Mouse (Mus musculus): ENCODE data around the gene Simc1. TPM values are rescaled to one million over a fixed set of nuclear protein-coding genes. Genes with fewer than 3 reads are reported as not detected.
A peak's percentile ranks its signal among the peaks of the same experiment; 100 is the strongest.

Simc1 gene
- 7.9 and 8.6 TPM in 2 replicates for polyA plus RNA-seq (2015; fragmentation: Nextera tagmentation; extraction: Ambion mirVana)

- H3K4me2 ChIP-seq (ENCODE audit: low read depth, low read length): peak within 1 kb of the TSS; percentile 94
- peak; percentile 92 for ATAC-seq (ENCODE audit: insufficient read depth, low FRiP score)
These were observed at the start of gene Simc1 for GRCm38 (mm10) chr13:54503604-54504521. TSS of gene Simc1 (plus strand) at chr13:54503779.

GRCm38 (mm10) chr13:54457062-54457461 is 46.5 kb upstream of the Simc1 start:
- no peaks in the 10 kb centered on the region for H3K27me3 ChIP-seq (ENCODE audit: control insufficient read depth, insufficient read depth, low read length)
- H3K27ac ChIP-seq (ENCODE audit: low read length): no peak overlapping the region
- H3K4me1 ChIP-seq (ENCODE audit: control insufficient read depth, insufficient read depth, low read length): 0 out of 2 replicates have a peak, but pooled peaks cover 3% of the 10 kb centered on the region
- no peak for ATAC-seq (ENCODE audit: insufficient read depth, low FRiP score)
- no peak overlapping the region for H3K9ac ChIP-seq (ENCODE audit: low read length)
- WGBS: 62% methylated on average over 2 of the region's 2 CpGs
- no peak overlapping the region for H3K4me2 ChIP-seq (ENCODE audit: low read depth, low read length)
- no peak overlapping the region for H3K4me3 ChIP-seq (replicated peaks; ENCODE audit: low read length)
- no peaks in the 10 kb centered on the region for H3K9me3 ChIP-seq (replicated peaks; ENCODE audit: control insufficient read depth, low read length)
- H3K36me3 ChIP-seq (ENCODE audit: control insufficient read depth, insufficient read depth, low read length): peaks cover 29% of the 10 kb centered on the region

More at GRCm38 (mm10) chr13:54503604-54504521, at the start of gene Simc1:
- Histone ChIP-seq H3K27ac (ENCODE audit: low read length) (peak within 1 kb of the TSS; percentile 21; the same call in 1 of the 2 replicates), H3K4me1 (ENCODE audit: control insufficient read depth, insufficient read depth, low read length) (peaks cover 10% of the 10 kb centered on the region), H3K27me3 (ENCODE audit: control insufficient read depth, insufficient read depth, low read length) (no peaks in the 10 kb centered on the region), H3K36me3 (ENCODE audit: control insufficient read depth, insufficient read depth, low read length) (no peaks in the 10 kb centered on the region), H3K9ac (ENCODE audit: low read length) (peak within 1 kb of the TSS; percentile 84), H3K4me3 (replicated peaks; ENCODE audit: low read length) (peak within 1 kb of the TSS; percentile 71), H3K9me3 (replicated peaks; ENCODE audit: control insufficient read depth, low read length) (no peaks in the 10 kb centered on the region)
- WGBS: under 1% methylated on average over 105 of the region's 105 CpGs

GRCm38 (mm10) chr13:54459282-54459681 is 44.3 kb upstream of the Simc1 start:
- Histone ChIP-seq H3K4me2 (ENCODE audit: low read depth, low read length) (no peak overlapping the region), H3K27me3 (ENCODE audit: control insufficient read depth, insufficient read depth, low read length) (no peaks in the 10 kb centered on the region), H3K9ac (ENCODE audit: low read length) (no peak overlapping the region), H3K27ac (ENCODE audit: low read length) (peak overlapping the region; percentile 64; the same call in 1 of the 2 replicates), H3K9me3 (replicated peaks; ENCODE audit: control insufficient read depth, low read length) (peaks cover 4% of the 10 kb centered on the region; the same call in 1 of the 2 replicates), H3K36me3 (ENCODE audit: control insufficient read depth, insufficient read depth, low read length) (peaks cover 49% of the 10 kb centered on the region), H3K4me3 (replicated peaks; ENCODE audit: low read length) (no peak overlapping the region), H3K4me1 (ENCODE audit: control insufficient read depth, insufficient read depth, low read length) (0 out of 2 replicates have a peak, but pooled peaks cover 3% of the 10 kb centered on the region)
- peak; percentile 86; the same call in 1 of the 2 replicates for ATAC-seq (ENCODE audit: insufficient read depth, low FRiP score)
- WGBS: 44% methylated on average over 4 of the region's 4 CpGs

- peak; percentile 95 for ATAC-seq (ENCODE audit: insufficient read depth, low FRiP score)
These were observed 35.2 kb upstream of the Simc1 start, which contains the start of gene Thoc3 for GRCm38 (mm10) chr13:54468098-54469011. TSS of gene Thoc3 (minus strand) at chr13:54468849.

GRCm38 (mm10) chr13:54469012-54469354 is 34.6 kb upstream of the Simc1 start:
- Histone ChIP-seq H3K4me1 (ENCODE audit: control insufficient read depth, insufficient read depth, low read length) (peaks cover 7% of the 10 kb centered on the region), H3K27ac (ENCODE audit: low read length) (no peak overlapping the region), H3K4me3 (replicated peaks; ENCODE audit: low read length) (peak overlapping the region; percentile 98), H3K9me3 (replicated peaks; ENCODE audit: control insufficient read depth, low read length) (peaks cover 3% of the 10 kb centered on the region; the same call in 1 of the 2 replicates), H3K27me3 (ENCODE audit: control insufficient read depth, insufficient read depth, low read length) (no peaks in the 10 kb centered on the region), H3K9ac (ENCODE audit: low read length) (peak overlapping the region; percentile 56), H3K36me3 (ENCODE audit: control insufficient read depth, insufficient read depth, low read length) (peaks cover 28% of the 10 kb centered on the region), H3K4me2 (ENCODE audit: low read depth, low read length) (peak overlapping the region; percentile 52)
- peak; percentile 66; the same call in 1 of the 2 replicates for ATAC-seq (ENCODE audit: insufficient read depth, low FRiP score)
- WGBS: 15% methylated on average over 4 of the region's 4 CpGs

More at GRCm38 (mm10) chr13:54468098-54469011, 35.2 kb upstream of the Simc1 start, which contains the start of gene Thoc3:
- WGBS: under 1% methylated on average over 67 of the region's 67 CpGs
- H3K4me1 ChIP-seq (ENCODE audit: control insufficient read depth, insufficient read depth, low read length): peaks cover 7% of the 10 kb centered on the region
- no peaks in the 10 kb centered on the region for H3K27me3 ChIP-seq (ENCODE audit: control insufficient read depth, insufficient read depth, low read length)
- H3K9ac ChIP-seq (ENCODE audit: low read length): peak within 1 kb of the TSS; percentile 97
- peak within 1 kb of the TSS; percentile 98 for H3K4me3 ChIP-seq (replicated peaks; ENCODE audit: low read length)
- peak within 1 kb of the TSS; percentile 49 for H3K27ac ChIP-seq (ENCODE audit: low read length)
- peaks cover 7% of the 10 kb centered on the region; the same call in 1 of the 2 replicates for H3K9me3 ChIP-seq (replicated peaks; ENCODE audit: control insufficient read depth, low read length)
- peaks cover 34% of the 10 kb centered on the region for H3K36me3 ChIP-seq (ENCODE audit: control insufficient read depth, insufficient read depth, low read length)
- peak within 1 kb of the TSS; percentile 87 for H3K4me2 ChIP-seq (ENCODE audit: low read depth, low read length)

- Histone ChIP-seq H3K4me2 (ENCODE audit: low read depth, low read length) (no peak overlapping the region), H3K9me3 (replicated peaks; ENCODE audit: control insufficient read depth, low read length) (no peaks in the 10 kb centered on the region; the same call in 1 of the 2 replicates), H3K4me3 (replicated peaks; ENCODE audit: low read length) (no peak overlapping the region), H3K27ac (ENCODE audit: low read length) (no peak overlapping the region), H3K9ac (ENCODE audit: low read length) (no peak overlapping the region), H3K27me3 (ENCODE audit: control insufficient read depth, insufficient read depth, low read length) (no peaks in the 10 kb centered on the region), H3K4me1 (ENCODE audit: control insufficient read depth, insufficient read depth, low read length) (peaks cover 7% of the 10 kb centered on the region), H3K36me3 (ENCODE audit: control insufficient read depth, insufficient read depth, low read length) (no peaks in the 10 kb centered on the region)
- WGBS: 77% methylated on average over 4 of the region's 4 CpGs
- ATAC-seq (ENCODE audit: insufficient read depth, low FRiP score): no peak
These were observed 31.6 kb upstream of the Simc1 start for GRCm38 (mm10) chr13:54471967-54472366.

GRCm38 (mm10) chr13:54474996-54475395 is 28.6 kb upstream of the Simc1 start:
- Histone ChIP-seq H3K9ac (ENCODE audit: low read length) (no peak overlapping the region), H3K27me3 (ENCODE audit: control insufficient read depth, insufficient read depth, low read length) (no peaks in the 10 kb centered on the region), H3K4me1 (ENCODE audit: control insufficient read depth, insufficient read depth, low read length) (no peaks in the 10 kb centered on the region), H3K36me3 (ENCODE audit: control insufficient read depth, insufficient read depth, low read length) (no peaks in the 10 kb centered on the region), H3K27ac (ENCODE audit: low read length) (no peak overlapping the region), H3K9me3 (replicated peaks; ENCODE audit: control insufficient read depth, low read length) (no peaks in the 10 kb centered on the region; the same call in 1 of the 2 replicates), H3K4me3 (replicated peaks; ENCODE audit: low read length) (no peak overlapping the region), H3K4me2 (ENCODE audit: low read depth, low read length) (no peak overlapping the region)
- WGBS: 66% methylated on average over 2 of the region's 2 CpGs
- ATAC-seq (ENCODE audit: insufficient read depth, low FRiP score): no peak

- ATAC-seq (ENCODE audit: insufficient read depth, low FRiP score): no peak
- H3K27ac ChIP-seq (ENCODE audit: low read length): no peak overlapping the region
- H3K27me3 ChIP-seq (ENCODE audit: control insufficient read depth, insufficient read depth, low read length): no peaks in the 10 kb centered on the region
- 70% methylated on average over 5 of the region's 5 CpGs for WGBS
- H3K4me2 ChIP-seq (ENCODE audit: low read depth, low read length): no peak overlapping the region
- no peaks in the 10 kb centered on the region for H3K4me1 ChIP-seq (ENCODE audit: control insufficient read depth, insufficient read depth, low read length)
- no peaks in the 10 kb centered on the region; the same call in 1 of the 2 replicates for H3K9me3 ChIP-seq (replicated peaks; ENCODE audit: control insufficient read depth, low read length)
- H3K36me3 ChIP-seq (ENCODE audit: control insufficient read depth, insufficient read depth, low read length): no peaks in the 10 kb centered on the region
- no peak overlapping the region for H3K9ac ChIP-seq (ENCODE audit: low read length)
- H3K4me3 ChIP-seq (replicated peaks; ENCODE audit: low read length): no peak overlapping the region
These were observed 27.9 kb upstream of the Simc1 start for GRCm38 (mm10) chr13:54475702-54476101.

All from stomach, embryonic 16.5 days (tissue).